Mouse (Mus musculus): Measurements from ENCODE around the gene 4930503B20Rik. TPM values are rescaled to one million over a fixed set of nuclear protein-coding genes. Genes with fewer than 3 reads are reported as not detected.

Gene 4930503B20Rik
- polyA plus RNA-seq (2015; fragmentation: Nextera tagmentation; extraction: Ambion mirVana): 0.23 and 0.24 TPM in 2 replicates

GRCm38 (mm10) chr3:146651217-146651616, at the start of gene 4930503B20Rik:
Gene 4930503B20Rik, minus strand, starts transcription at chr3:146651317.
- no peaks in the 10 kb centered on the region for H3K9me3 ChIP-seq (replicated peaks)
- no peak within 1 kb of the TSS for H3K4me3 ChIP-seq (replicated peaks)
- ATAC-seq (ENCODE audit: insufficient number of reproducible peaks, low FRiP score, low TSS enrichment, low read depth): no peak

DNA sequence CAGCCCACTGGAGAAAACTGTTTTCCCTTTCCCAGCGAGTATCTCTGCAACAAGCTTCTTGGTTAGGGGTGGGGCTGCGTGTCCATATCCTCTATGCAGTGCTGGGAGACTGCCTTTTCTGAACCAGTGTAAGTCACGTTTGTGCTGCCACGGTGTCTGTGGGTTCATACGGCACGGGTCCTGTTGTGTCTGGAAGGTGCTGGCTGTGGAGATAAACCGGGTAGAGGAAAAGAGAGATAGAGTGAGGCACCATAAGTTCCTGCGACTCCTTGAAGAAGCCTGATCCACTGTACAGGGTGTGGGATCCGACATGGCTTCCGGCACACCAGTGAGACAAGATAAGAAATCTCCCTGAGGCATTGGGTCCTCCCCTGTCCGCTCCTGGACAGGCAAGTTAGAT, 48.9 kb upstream of the 4930503B20Rik start:
- 76% methylated on average over 11 of the region's 11 CpGs for WGBS
- Histone ChIP-seq H3K27ac (replicated peaks) (no peak overlapping the region), H3K27me3 (no peaks in the 10 kb centered on the region), H3K9ac (no peak overlapping the region), H3K36me3 (no peaks in the 10 kb centered on the region), H3K4me3 (replicated peaks) (no peak overlapping the region), H3K4me2 (replicated peaks) (no peak overlapping the region), H3K4me1 (no peaks in the 10 kb centered on the region), H3K9me3 (replicated peaks) (no peaks in the 10 kb centered on the region)
- no peak for ATAC-seq (ENCODE audit: insufficient number of reproducible peaks, low FRiP score, low TSS enrichment, low read depth)

More at GRCm38 (mm10) chr3:146651217-146651616, at the start of gene 4930503B20Rik:
- H3K36me3 ChIP-seq: no peaks in the 10 kb centered on the region
- H3K27ac ChIP-seq (replicated peaks): no peak within 1 kb of the TSS
- WGBS: 86% methylated on average over 3 of the region's 3 CpGs
- no peak within 1 kb of the TSS for H3K9ac ChIP-seq
- H3K4me2 ChIP-seq (replicated peaks): no peak within 1 kb of the TSS
- H3K4me1 ChIP-seq: no peaks in the 10 kb centered on the region
- H3K27me3 ChIP-seq: no peaks in the 10 kb centered on the region

- no peak for ATAC-seq (ENCODE audit: insufficient number of reproducible peaks, low FRiP score, low TSS enrichment, low read depth)
- Histone ChIP-seq H3K4me2 (replicated peaks) (no peak overlapping the region), H3K4me3 (replicated peaks) (no peak overlapping the region), H3K9me3 (replicated peaks) (no peaks in the 10 kb centered on the region), H3K36me3 (no peaks in the 10 kb centered on the region), H3K9ac (no peak overlapping the region), H3K4me1 (no peaks in the 10 kb centered on the region), H3K27me3 (no peaks in the 10 kb centered on the region), H3K27ac (replicated peaks) (no peak overlapping the region)
- WGBS: 63% methylated on average over 11 of the region's 11 CpGs
Measured at GRCm38 (mm10) chr3:146698982-146699381, 47.9 kb upstream of the 4930503B20Rik start.

GRCm38 (mm10) chr3:146692547-146692946, 41.4 kb upstream of the 4930503B20Rik start:
- no peaks in the 10 kb centered on the region for H3K4me1 ChIP-seq
- H3K4me2 ChIP-seq (replicated peaks): no peak overlapping the region
- H3K27ac ChIP-seq (replicated peaks): no peak overlapping the region
- H3K9ac ChIP-seq: no peak overlapping the region
- no peaks in the 10 kb centered on the region for H3K36me3 ChIP-seq
- no peaks in the 10 kb centered on the region for H3K27me3 ChIP-seq
- WGBS: 76% methylated on average over 5 of the region's 5 CpGs
- ATAC-seq (ENCODE audit: insufficient number of reproducible peaks, low FRiP score, low TSS enrichment, low read depth): no peak
- H3K4me3 ChIP-seq (replicated peaks): no peak overlapping the region
- no peaks in the 10 kb centered on the region for H3K9me3 ChIP-seq (replicated peaks)

DNA sequence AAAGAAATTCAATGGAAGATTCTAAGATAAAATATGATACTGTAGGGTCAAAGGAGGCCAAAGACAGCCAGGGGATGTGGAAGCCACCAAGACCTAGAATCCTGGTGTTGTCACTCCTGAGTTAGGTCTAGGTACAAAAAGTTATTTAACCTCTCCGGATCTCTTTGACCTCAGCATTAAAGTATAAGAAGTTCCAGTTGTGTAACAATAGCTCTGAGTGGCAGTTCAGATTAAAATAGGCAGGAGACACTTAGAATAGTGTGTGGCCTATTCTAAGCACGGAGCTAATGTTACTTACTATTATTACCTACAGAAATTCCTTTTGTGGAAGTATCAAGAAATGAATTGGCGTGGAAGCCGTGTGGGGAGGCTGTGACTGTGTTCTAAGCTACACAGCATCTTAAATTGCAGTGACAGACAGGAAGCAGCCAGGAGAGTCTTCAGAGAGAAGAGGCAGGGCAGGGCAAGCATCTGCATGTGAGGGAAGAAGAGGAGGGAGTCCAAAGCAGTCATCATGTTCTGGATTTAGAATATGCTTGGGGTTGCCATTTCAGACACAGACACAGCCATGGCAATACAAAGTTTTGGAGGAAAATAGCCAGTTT, 36.1 kb upstream of the 4930503B20Rik start:
- Histone ChIP-seq H3K4me2 (replicated peaks) (no peak overlapping the region), H3K4me3 (replicated peaks) (no peak overlapping the region), H3K36me3 (no peaks in the 10 kb centered on the region), H3K4me1 (peaks cover 20% of the 10 kb centered on the region), H3K9me3 (replicated peaks) (no peaks in the 10 kb centered on the region), H3K27ac (replicated peaks) (no peak overlapping the region), H3K9ac (no peak overlapping the region), H3K27me3 (no peaks in the 10 kb centered on the region)
- 59% methylated on average over 4 of the region's 4 CpGs for whole genome bisulfite sequencing
- no peak for ATAC-seq (ENCODE audit: insufficient number of reproducible peaks, low FRiP score, low TSS enrichment, low read depth)

- Histone ChIP-seq H3K4me3 (replicated peaks) (no peak overlapping the region), H3K4me2 (replicated peaks) (no peak overlapping the region), H3K27me3 (no peaks in the 10 kb centered on the region), H3K36me3 (no peaks in the 10 kb centered on the region), H3K9me3 (replicated peaks) (no peaks in the 10 kb centered on the region), H3K9ac (no peak overlapping the region), H3K4me1 (peaks cover 27% of the 10 kb centered on the region), H3K27ac (replicated peaks) (no peak overlapping the region)
- 86% methylated on average over 8 of the region's 8 CpGs for WGBS
- ATAC-seq (ENCODE audit: insufficient number of reproducible peaks, low FRiP score, low TSS enrichment, low read depth): no peak
Measured at GRCm38 (mm10) chr3:146686428-146686827, 35.3 kb upstream of the 4930503B20Rik start.

- H3K36me3 ChIP-seq: no peaks in the 10 kb centered on the region
- peak within 1 kb of the TSS; percentile 85 for H3K4me2 ChIP-seq (replicated peaks)
- peak; percentile 91 for ATAC-seq (ENCODE audit: insufficient number of reproducible peaks, low FRiP score, low TSS enrichment, low read depth)
- H3K9ac ChIP-seq: 0 out of 2 replicates have a peak within 1 kb of the TSS, but pooled peaks have one; percentile 31
- H3K27ac ChIP-seq (replicated peaks): peak within 1 kb of the TSS; percentile 63
- no peaks in the 10 kb centered on the region for H3K27me3 ChIP-seq
- no peaks in the 10 kb centered on the region for H3K9me3 ChIP-seq (replicated peaks)
- WGBS: 3% methylated on average over 50 of the region's 50 CpGs
- H3K4me1 ChIP-seq: peaks cover 27% of the 10 kb centered on the region
- peak within 1 kb of the TSS; percentile 53 for H3K4me3 ChIP-seq (replicated peaks)
Measured at GRCm38 (mm10) chr3:146684811-146685675, 33.9 kb upstream of the 4930503B20Rik start, which contains the start of gene Samd13. Gene Samd13, minus strand, starts transcription at chr3:146685592.

DNA sequence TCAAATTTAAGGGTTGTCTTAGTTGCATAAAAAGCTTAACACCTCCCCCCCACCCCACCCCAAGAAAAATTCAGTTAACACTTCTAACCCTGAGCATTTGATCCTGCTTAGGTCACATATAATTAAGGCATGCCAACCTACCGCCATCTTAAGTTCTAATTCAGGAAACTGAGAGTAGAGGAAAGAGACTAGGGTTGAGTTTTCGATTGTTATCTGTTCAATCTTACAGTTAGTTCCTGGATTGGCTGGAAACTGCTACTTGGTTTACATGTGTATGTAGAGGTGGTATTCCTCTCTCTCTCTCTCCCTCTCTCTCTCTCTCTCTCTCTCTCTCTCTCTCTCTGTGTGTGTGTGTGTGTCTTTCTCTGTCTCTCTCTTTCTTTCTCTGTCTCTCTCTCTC, 32.0 kb upstream of the 4930503B20Rik start:
- 46% methylated on average over 2 of the region's 2 CpGs for WGBS
- Histone ChIP-seq H3K9me3 (replicated peaks) (no peaks in the 10 kb centered on the region), H3K36me3 (no peaks in the 10 kb centered on the region), H3K4me3 (replicated peaks) (no peak overlapping the region), H3K27ac (replicated peaks) (peak overlapping the region; percentile 75; the same call in 1 of the 2 replicates), H3K27me3 (no peaks in the 10 kb centered on the region), H3K9ac (no peak overlapping the region), H3K4me1 (peaks cover 27% of the 10 kb centered on the region), H3K4me2 (replicated peaks) (0 out of 2 replicates have a peak overlapping the region, but pooled peaks have one; percentile 41)
- ATAC-seq (ENCODE audit: insufficient number of reproducible peaks, low FRiP score, low TSS enrichment, low read depth): no peak

DNA sequence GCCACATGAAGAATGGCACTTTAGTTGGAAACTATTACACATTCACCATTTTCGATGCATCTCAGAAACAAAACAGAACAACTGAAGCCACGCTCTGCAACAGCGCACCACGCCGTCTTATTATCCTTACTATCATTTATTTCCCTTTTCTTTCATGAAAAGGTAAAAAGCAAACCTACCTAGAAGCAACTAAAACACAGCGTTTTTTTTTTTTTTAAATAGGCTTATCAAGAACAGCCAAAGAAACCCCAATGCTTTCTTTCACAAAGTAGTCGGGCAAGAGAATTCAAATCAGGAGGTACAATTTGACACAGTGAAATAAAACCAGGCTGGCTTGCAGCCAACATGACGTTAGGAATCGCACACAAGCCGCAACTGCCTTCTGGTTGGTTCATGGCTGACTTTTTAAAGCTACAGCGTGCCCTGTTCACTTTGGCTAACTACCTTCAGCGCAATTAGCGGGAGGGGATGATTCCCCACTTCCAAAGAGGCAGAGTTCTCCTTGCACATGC, 31.1 kb upstream of the 4930503B20Rik start:
- H3K4me3 ChIP-seq (replicated peaks): peak overlapping the region; percentile 31
- H3K36me3 ChIP-seq: no peaks in the 10 kb centered on the region
- H3K4me2 ChIP-seq (replicated peaks): peak overlapping the region; percentile 41
- whole genome bisulfite sequencing: 19% methylated on average over 13 of the region's 13 CpGs
- H3K9ac ChIP-seq: no peak overlapping the region
- H3K4me1 ChIP-seq: peaks cover 27% of the 10 kb centered on the region
- H3K27me3 ChIP-seq: no peaks in the 10 kb centered on the region
- ATAC-seq (ENCODE audit: insufficient number of reproducible peaks, low FRiP score, low TSS enrichment, low read depth): peak; percentile 44
- H3K9me3 ChIP-seq (replicated peaks): no peaks in the 10 kb centered on the region
- H3K27ac ChIP-seq (replicated peaks): peak overlapping the region; percentile 75

DNA sequence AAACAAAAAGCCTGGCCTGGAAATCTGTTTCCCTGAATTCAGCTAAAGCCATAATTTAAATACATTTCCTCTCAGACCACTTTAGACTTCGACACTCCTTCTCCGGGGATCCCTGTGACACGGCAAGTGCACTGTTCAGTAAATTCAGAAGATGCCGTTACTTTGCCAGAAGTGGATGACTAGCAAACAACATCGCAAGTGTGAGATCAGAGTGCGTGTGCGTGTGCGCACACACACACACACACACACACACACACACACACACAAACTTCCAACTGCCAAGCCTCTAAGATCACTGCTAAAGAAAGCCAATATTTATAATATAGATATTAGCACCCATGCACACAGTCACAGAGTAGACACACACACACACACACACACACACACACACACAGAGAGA, 30.6 kb upstream of the 4930503B20Rik start:
- Histone ChIP-seq H3K4me1 (peaks cover 27% of the 10 kb centered on the region), H3K27me3 (no peaks in the 10 kb centered on the region), H3K27ac (replicated peaks) (peak overlapping the region; percentile 58; the same call in 1 of the 2 replicates), H3K36me3 (no peaks in the 10 kb centered on the region), H3K9me3 (replicated peaks) (no peaks in the 10 kb centered on the region), H3K4me2 (replicated peaks) (peak overlapping the region; percentile 41), H3K9ac (no peak overlapping the region), H3K4me3 (replicated peaks) (peak overlapping the region; percentile 31)
- 50% methylated on average over 8 of the region's 8 CpGs for WGBS
- no peak for ATAC-seq (ENCODE audit: insufficient number of reproducible peaks, low FRiP score, low TSS enrichment, low read depth)

- peaks cover 22% of the 10 kb centered on the region for H3K4me1 ChIP-seq
- no peak overlapping the region for H3K27ac ChIP-seq (replicated peaks)
- no peak for ATAC-seq (ENCODE audit: insufficient number of reproducible peaks, low FRiP score, low TSS enrichment, low read depth)
- no peaks in the 10 kb centered on the region for H3K27me3 ChIP-seq
- H3K4me2 ChIP-seq (replicated peaks): no peak overlapping the region
- no peaks in the 10 kb centered on the region for H3K36me3 ChIP-seq
- H3K9ac ChIP-seq: no peak overlapping the region
- 89% methylated on average over 13 of the region's 13 CpGs for WGBS
- no peak overlapping the region for H3K4me3 ChIP-seq (replicated peaks)
- H3K9me3 ChIP-seq (replicated peaks): no peaks in the 10 kb centered on the region
Measured at GRCm38 (mm10) chr3:146680625-146681024, 29.5 kb upstream of the 4930503B20Rik start.

Measured in embryonic facial prominence, embryonic 15.5 days (tissue).